Mouse (Mus musculus): ENCODE results near the gene Apbb2. TPM values are rescaled to one million over a fixed set of nuclear protein-coding genes. Genes with fewer than 3 reads are reported as not detected.

The Apbb2 gene
- polyA plus RNA-seq, 1 experiment from 2014 or later: 29.3 TPM

DNA sequence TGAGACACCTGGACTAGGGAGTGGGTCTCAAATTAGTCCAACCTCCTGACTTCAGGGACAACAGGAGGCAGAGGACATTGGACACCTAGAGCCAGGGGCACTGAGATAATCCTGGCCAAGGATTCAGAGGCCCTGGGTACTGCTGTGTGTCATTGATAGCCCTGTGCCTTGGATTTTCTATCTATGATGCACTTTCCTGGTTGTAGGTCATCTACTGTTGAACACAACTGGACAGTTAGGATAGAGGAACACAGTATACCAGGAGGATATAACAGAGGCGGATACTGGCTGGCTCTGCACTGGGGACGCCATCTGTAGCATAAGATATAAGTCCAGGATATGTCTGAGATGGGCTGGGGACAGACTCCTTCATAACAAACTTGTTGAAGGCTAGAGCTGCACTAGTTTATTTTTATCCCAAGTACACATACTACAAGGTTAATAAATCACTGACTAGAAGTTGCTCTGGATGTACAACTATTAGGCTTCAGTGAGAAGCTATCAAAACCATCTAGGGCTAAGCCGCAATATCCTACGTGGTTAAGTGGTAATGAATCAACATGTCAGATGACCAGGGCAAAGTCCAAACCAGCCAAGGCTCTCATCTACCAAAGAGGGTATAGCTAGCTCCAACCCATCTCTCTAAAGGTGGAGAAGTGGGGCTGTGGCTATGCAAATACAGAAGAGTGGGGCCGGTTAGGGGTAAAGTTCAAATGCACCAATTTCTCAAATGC lies 219.9 kb downstream of the Apbb2 start:
- H3K36me3 ChIP-seq: peaks cover 6% of the 10 kb centered on the region; the same call in 1 of the 2 replicates
- ATAC-seq (ENCODE audit: extremely low read depth, insufficient number of reproducible peaks, low FRiP score, low TSS enrichment): no peak
- H3K27me3 ChIP-seq (replicated peaks): no peaks in the 10 kb centered on the region
- H3K4me1 ChIP-seq: peaks cover 32% of the 10 kb centered on the region
- H3K4me2 ChIP-seq: no peak overlapping the region
- H3K9me3 ChIP-seq: no peaks in the 10 kb centered on the region
- no peak overlapping the region for H3K9ac ChIP-seq
- H3K4me3 ChIP-seq: no peak overlapping the region
- H3K27ac ChIP-seq (replicated peaks): peak overlapping the region; percentile 48
- WGBS: 72% methylated on average over 5 of the region's 5 CpGs

DNA sequence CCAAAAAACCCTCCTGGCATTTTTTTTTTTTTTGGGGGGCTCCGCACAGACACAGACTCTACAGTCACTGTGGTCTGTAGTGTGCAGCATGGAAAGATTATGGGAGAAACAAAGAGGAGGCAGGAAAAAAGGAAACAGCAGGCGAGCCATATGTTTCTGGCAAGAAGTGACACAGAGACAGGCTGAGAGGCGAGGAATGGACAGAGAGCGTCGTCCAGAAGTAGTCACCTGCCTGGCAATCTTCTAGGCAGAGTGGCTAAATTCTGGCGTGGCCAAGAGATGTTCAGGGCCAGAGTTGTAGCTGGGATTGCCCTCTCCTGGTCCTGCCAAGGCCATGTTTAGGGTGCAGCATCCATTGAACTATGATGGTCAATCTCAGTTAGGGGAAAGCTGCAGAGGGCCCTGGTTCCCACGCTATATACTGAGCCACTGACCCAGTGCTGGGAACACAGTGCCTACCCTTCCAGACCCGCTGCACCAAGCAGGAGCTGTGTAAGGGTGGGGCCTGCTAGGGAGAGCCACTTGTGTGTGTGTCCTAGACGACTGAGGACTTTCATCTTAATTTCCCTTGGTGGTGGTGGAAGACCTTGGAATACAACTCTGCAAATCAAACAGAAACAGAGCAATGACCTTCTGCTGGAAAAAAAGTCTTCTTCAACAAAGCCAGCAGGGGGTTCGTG lies 224.7 kb downstream of the Apbb2 start:
- Histone ChIP-seq H3K4me1 (peaks cover 19% of the 10 kb centered on the region), H3K4me2 (no peak overlapping the region), H3K27ac (replicated peaks) (no peak overlapping the region), H3K27me3 (replicated peaks) (no peaks in the 10 kb centered on the region), H3K9ac (no peak overlapping the region), H3K9me3 (no peaks in the 10 kb centered on the region), H3K36me3 (peaks cover 16% of the 10 kb centered on the region; the same call in 1 of the 2 replicates), H3K4me3 (no peak overlapping the region)
- ATAC-seq (ENCODE audit: extremely low read depth, insufficient number of reproducible peaks, low FRiP score, low TSS enrichment): no peak; the same call in 1 of the 2 replicates
- WGBS: 78% methylated on average over 10 of the region's 10 CpGs

DNA sequence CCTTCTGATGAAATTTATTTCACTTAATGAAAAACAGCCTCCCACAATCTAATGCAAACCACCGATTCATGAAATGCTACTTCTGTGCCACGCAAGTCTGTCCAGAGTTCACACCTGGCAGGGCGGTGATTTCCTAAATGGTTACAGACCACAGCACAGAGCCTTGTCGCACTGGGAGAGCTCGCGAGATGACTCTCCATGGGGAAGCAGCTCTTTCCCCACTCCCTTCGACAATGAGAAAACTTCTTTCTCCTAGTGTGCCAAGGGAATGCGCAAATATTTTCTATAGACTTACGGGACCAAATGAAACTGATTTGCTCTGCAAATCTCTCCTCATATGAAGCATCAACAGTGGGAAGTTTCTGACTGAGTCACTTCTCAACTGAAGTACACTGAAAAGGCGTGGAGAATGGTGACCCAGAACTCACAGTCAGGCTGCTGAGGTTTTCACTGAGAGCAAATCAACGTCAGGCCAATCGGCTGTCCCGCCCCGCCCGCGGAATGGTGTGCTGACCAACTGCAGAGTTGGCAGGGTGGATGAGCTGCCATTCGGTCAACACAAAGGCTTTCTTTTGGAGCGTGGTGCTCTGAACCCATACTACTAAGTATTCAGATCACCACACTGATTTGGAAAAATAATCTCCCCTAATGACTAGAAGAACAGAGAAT lies 225.6 kb downstream of the Apbb2 start:
- no peak overlapping the region for H3K4me3 ChIP-seq
- H3K4me1 ChIP-seq: peaks cover 10% of the 10 kb centered on the region
- H3K9ac ChIP-seq: no peak overlapping the region
- H3K4me2 ChIP-seq: no peak overlapping the region
- H3K27ac ChIP-seq (replicated peaks): no peak overlapping the region
- H3K36me3 ChIP-seq: peaks cover 12% of the 10 kb centered on the region; the same call in 1 of the 2 replicates
- H3K9me3 ChIP-seq: no peaks in the 10 kb centered on the region
- no peak for ATAC-seq (ENCODE audit: extremely low read depth, insufficient number of reproducible peaks, low FRiP score, low TSS enrichment)
- WGBS: 62% methylated on average over 18 of the region's 18 CpGs
- H3K27me3 ChIP-seq (replicated peaks): no peaks in the 10 kb centered on the region

DNA sequence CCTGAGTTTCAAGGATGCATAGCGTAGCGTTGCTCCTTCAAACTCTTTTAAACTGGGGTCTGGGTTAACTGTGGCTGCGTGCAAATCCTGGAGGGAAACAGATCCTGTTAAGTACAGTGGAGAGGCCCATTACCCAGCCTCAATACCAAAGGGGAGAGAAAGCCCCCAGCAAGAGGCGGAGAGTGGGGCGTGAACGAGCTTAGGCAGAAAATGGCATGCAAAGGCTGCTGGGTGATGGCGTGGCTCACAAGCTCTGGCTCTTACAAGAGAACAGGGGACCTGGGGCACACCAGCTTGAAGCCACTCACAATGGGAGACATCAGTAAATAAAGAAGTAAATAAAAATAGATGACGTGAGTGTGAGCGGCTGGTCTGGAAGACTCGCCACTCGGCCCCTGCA lies 226.8 kb downstream of the Apbb2 start:
- WGBS: 83% methylated on average over 11 of the region's 11 CpGs
- H3K9ac ChIP-seq: no peak overlapping the region
- no peak overlapping the region for H3K4me3 ChIP-seq
- H3K9me3 ChIP-seq: no peaks in the 10 kb centered on the region
- no peak overlapping the region for H3K27ac ChIP-seq (replicated peaks)
- H3K4me1 ChIP-seq: no peaks in the 10 kb centered on the region
- peaks cover 10% of the 10 kb centered on the region; the same call in 1 of the 2 replicates for H3K36me3 ChIP-seq
- ATAC-seq (ENCODE audit: extremely low read depth, insufficient number of reproducible peaks, low FRiP score, low TSS enrichment): no peak
- H3K27me3 ChIP-seq (replicated peaks): no peaks in the 10 kb centered on the region
- H3K4me2 ChIP-seq: no peak overlapping the region

DNA sequence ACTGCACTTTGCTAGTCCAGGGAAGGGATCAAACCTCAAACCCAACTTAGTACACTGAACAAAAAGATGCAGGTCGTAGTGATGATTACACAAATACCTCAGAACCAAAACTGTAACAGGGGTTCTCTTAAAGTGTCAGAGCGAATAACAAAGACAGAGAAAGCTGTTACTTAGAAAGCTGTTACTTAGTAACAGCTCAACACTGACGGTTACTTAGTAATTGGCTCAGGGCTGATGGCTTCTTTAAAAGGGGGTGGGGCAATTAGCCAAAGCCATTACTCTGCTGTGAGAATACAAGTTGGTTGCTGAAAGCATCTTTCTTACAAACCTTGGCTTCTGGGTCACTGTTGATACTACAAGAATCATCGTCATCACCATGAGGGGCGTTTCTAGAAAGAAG lies 227.3 kb downstream of the Apbb2 start:
- H3K4me3 ChIP-seq: no peak overlapping the region
- no peak overlapping the region for H3K9ac ChIP-seq
- 75% methylated on average over 5 of the region's 5 CpGs for WGBS
- H3K27ac ChIP-seq (replicated peaks): no peak overlapping the region
- peaks cover 10% of the 10 kb centered on the region; the same call in 1 of the 2 replicates for H3K36me3 ChIP-seq
- no peaks in the 10 kb centered on the region for H3K4me1 ChIP-seq
- H3K9me3 ChIP-seq: no peaks in the 10 kb centered on the region
- H3K27me3 ChIP-seq (replicated peaks): no peaks in the 10 kb centered on the region
- H3K4me2 ChIP-seq: no peak overlapping the region
- ATAC-seq (ENCODE audit: extremely low read depth, insufficient number of reproducible peaks, low FRiP score, low TSS enrichment): no peak

DNA sequence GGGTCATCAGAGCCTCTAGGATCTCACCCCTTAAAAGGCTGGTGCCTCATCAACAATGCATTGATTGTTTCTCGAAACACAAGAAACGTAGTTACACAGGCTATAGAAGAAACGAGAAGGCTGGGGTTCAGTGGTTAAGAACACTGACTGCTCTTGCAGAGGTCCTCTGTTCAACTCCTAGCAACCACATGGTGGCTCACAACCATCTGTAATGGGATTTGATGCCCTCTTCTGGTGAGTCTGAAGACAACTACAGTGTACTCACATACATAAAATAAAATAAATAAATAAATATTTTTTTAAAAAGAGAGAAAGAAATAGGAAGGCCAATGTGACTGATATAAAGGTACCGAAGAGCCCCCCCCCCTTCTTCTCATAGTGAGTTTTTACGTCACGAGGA lies 228.0 kb downstream of the Apbb2 start:
- no peak overlapping the region for H3K9ac ChIP-seq
- no peaks in the 10 kb centered on the region for H3K9me3 ChIP-seq
- H3K27me3 ChIP-seq (replicated peaks): no peaks in the 10 kb centered on the region
- H3K4me3 ChIP-seq: no peak overlapping the region
- 86% methylated on average over 6 of the region's 6 CpGs for WGBS
- no peaks in the 10 kb centered on the region for H3K4me1 ChIP-seq
- H3K4me2 ChIP-seq: no peak overlapping the region
- H3K27ac ChIP-seq (replicated peaks): no peak overlapping the region
- peaks cover 10% of the 10 kb centered on the region; the same call in 1 of the 2 replicates for H3K36me3 ChIP-seq
- no peak for ATAC-seq (ENCODE audit: extremely low read depth, insufficient number of reproducible peaks, low FRiP score, low TSS enrichment)

- ATAC-seq (ENCODE audit: extremely low read depth, insufficient number of reproducible peaks, low FRiP score, low TSS enrichment): no peak
- no peaks in the 10 kb centered on the region; the same call in 1 of the 2 replicates for H3K4me1 ChIP-seq
- no peak overlapping the region for H3K4me3 ChIP-seq
- H3K4me2 ChIP-seq: no peak overlapping the region
- H3K27me3 ChIP-seq (replicated peaks): no peaks in the 10 kb centered on the region
- 61% methylated on average over 8 of the region's 8 CpGs for WGBS
- H3K9me3 ChIP-seq: no peaks in the 10 kb centered on the region
- no peak overlapping the region for H3K27ac ChIP-seq (replicated peaks)
- no peak overlapping the region for H3K9ac ChIP-seq
- peaks cover 10% of the 10 kb centered on the region; the same call in 1 of the 2 replicates for H3K36me3 ChIP-seq
These were observed 231.1 kb downstream of the Apbb2 start for GRCm38 (mm10) chr5:66387481-66387880.

DNA sequence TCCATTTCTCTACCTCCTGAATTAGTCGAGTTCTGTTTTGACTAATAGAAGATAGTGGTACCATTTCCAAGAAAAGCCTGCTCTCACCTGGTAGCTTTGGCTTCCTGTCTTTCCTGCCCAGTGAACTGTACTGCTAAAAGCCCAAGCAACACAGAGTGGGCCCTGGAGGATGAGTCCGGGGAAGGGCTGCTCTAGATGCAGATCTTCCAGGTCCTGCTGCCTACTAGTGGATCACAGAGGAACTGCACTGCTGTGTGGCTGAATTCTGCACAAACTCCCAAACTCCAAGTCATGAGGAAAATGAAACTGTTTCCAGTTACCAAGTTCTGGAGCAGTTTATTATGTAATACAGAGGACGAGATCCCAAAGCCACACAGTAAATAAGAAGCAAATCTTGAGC lies 232.9 kb downstream of the Apbb2 start:
- Histone ChIP-seq H3K4me3 (no peak overlapping the region), H3K9ac (no peak overlapping the region), H3K4me1 (no peaks in the 10 kb centered on the region; the same call in 1 of the 2 replicates), H3K9me3 (no peaks in the 10 kb centered on the region), H3K27ac (replicated peaks) (no peak overlapping the region), H3K4me2 (no peak overlapping the region), H3K36me3 (no peaks in the 10 kb centered on the region), H3K27me3 (replicated peaks) (no peaks in the 10 kb centered on the region)
- ATAC-seq (ENCODE audit: extremely low read depth, insufficient number of reproducible peaks, low FRiP score, low TSS enrichment): no peak
- 45% methylated on average over 3 of the region's 3 CpGs for WGBS

DNA sequence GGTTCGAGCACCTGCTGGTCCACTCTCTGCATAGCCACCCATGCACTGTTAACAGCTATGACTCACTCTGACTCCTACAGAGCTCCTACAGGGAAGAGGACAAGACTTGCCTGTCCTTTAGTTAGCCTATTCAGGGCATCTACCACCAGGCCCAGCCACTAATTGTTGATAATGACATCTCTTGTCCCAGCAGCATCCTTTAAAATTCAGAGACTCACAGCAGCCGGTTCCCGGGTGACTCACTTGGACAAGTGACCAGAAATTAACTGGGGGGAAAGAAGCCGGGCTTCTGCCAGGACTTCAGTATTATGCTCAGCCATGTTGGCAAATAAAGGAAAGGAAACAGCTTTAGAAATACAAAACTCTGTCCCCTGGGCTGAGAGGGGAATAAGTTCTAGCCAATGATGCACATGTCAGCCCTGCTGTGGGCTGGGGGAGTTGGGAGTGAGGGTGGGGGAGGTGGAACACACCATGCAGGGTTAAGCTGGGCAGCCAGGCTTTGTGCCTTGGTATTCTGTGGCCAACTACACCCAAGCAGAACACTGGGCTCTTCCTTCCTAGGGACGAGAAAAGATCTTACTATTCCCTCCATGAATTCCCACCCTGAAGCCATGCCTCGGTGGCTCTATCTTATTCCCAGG lies 233.7 kb downstream of the Apbb2 start:
- ATAC-seq (ENCODE audit: extremely low read depth, insufficient number of reproducible peaks, low FRiP score, low TSS enrichment): no peak
- Histone ChIP-seq H3K36me3 (no peaks in the 10 kb centered on the region), H3K4me2 (no peak overlapping the region), H3K4me1 (no peaks in the 10 kb centered on the region; the same call in 1 of the 2 replicates), H3K27me3 (replicated peaks) (no peaks in the 10 kb centered on the region), H3K9ac (no peak overlapping the region), H3K4me3 (no peak overlapping the region), H3K9me3 (no peaks in the 10 kb centered on the region), H3K27ac (replicated peaks) (no peak overlapping the region)
- 77% methylated on average over 6 of the region's 6 CpGs for WGBS

- 70% methylated on average over 5 of the region's 5 CpGs for WGBS
- no peak for ATAC-seq (ENCODE audit: extremely low read depth, insufficient number of reproducible peaks, low FRiP score, low TSS enrichment)
These were observed 234.5 kb downstream of the Apbb2 start for GRCm38 (mm10) chr5:66384114-66384513.

DNA sequence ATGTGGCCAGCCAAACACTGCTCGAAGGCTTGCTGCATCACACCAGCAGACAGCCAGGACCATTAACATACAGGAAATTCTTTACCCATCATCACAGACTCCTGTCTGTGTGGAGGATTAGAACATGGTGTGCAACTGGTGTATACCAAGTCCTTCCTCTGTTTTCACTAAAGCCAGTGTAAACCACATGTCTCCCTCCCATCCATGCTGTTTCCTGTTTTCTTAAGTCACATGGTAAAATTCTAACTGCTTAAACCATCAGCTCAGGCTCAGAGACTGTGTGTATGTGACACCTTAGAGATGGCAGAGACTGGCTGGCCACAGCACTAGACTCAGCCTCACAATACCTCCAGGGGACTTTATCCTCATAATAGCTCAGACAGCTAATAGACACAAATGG lies 236.5 kb downstream of the Apbb2 start:
- ATAC-seq (ENCODE audit: extremely low read depth, insufficient number of reproducible peaks, low FRiP score, low TSS enrichment): no peak
- Histone ChIP-seq H3K4me2 (no peak overlapping the region), H3K36me3 (no peaks in the 10 kb centered on the region), H3K27me3 (replicated peaks) (no peaks in the 10 kb centered on the region), H3K4me3 (no peak overlapping the region), H3K4me1 (no peaks in the 10 kb centered on the region; the same call in 1 of the 2 replicates), H3K9me3 (no peaks in the 10 kb centered on the region), H3K27ac (replicated peaks) (no peak overlapping the region), H3K9ac (no peak overlapping the region)
- 37% methylated on average over 1 of the region's 1 CpGs for WGBS

More at GRCm38 (mm10) chr5:66384114-66384513, 234.5 kb downstream of the Apbb2 start:
- Histone ChIP-seq H3K4me3 (no peak overlapping the region), H3K36me3 (no peaks in the 10 kb centered on the region), H3K9ac (no peak overlapping the region), H3K27ac (replicated peaks) (no peak overlapping the region), H3K4me2 (no peak overlapping the region), H3K9me3 (no peaks in the 10 kb centered on the region), H3K4me1 (no peaks in the 10 kb centered on the region; the same call in 1 of the 2 replicates), H3K27me3 (replicated peaks) (no peaks in the 10 kb centered on the region)
